Mouse (Mus musculus): ENCODE data around the gene Tns1.

- TF ChIP-seq POLR2A (IDR thresholded peaks at IDR 0.05; ENCODE audit: borderline replicate concordance, control insufficient read depth, low read depth, low read length) (no peak), CTCF (IDR thresholded peaks at IDR 0.05; ENCODE audit: control insufficient read depth, insufficient read depth, low read length) (no peak)
Observed at GRCm38 (mm10) chr1:74156381-74156910, 32.2 kb upstream of the Tns1 start.

All from bone marrow, adult 2 months (tissue).